Mouse (Mus musculus): ENCODE results near the gene Tubal3.
A peak's percentile ranks its signal among the peaks of the same experiment; 100 is the strongest.
"Not testable (repeated sequence)": the region's sequence is repeated elsewhere in the genome, so short reads cannot be mapped to it uniquely, and the experiment has no call there.

Tubal3 gene

GRCm38 (mm10) chr13:3917571-3918311 is at the start of gene Tubal3, which contains the start of gene Net1:
Gene Tubal3 (plus strand): TSS chr13:3918274.
Gene Net1 (minus strand): TSS chr13:3918220.
- peak; percentile 93 for DNase-seq

- no peak for DNase-seq
Measured at GRCm38 (mm10) chr13:3869901-3870300, 48.2 kb upstream of the Tubal3 start.

- no peak for DNase-seq
Measured at GRCm38 (mm10) chr13:3872832-3873231, 45.2 kb upstream of the Tubal3 start.

DNA sequence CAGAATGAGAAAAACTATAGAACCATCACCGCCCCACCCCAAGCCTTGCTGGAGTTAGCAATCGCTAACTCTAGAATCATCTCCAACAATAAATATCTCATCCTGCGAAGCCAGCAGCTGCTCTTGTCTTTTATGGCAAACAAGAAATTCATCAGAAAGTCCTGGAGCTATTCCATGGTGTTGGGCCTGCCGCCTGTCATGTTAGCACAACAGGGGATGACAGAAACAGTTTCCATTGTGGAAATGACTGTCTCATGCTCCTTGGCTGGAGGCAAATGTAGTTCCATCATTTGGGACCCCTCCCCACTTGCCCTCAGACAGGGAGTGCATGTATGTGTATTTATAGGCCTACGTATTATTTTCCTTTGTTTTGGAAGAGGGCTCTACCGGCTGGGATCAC is 41.6 kb upstream of the Tubal3 start:
- DNase-seq = no peak

DNA sequence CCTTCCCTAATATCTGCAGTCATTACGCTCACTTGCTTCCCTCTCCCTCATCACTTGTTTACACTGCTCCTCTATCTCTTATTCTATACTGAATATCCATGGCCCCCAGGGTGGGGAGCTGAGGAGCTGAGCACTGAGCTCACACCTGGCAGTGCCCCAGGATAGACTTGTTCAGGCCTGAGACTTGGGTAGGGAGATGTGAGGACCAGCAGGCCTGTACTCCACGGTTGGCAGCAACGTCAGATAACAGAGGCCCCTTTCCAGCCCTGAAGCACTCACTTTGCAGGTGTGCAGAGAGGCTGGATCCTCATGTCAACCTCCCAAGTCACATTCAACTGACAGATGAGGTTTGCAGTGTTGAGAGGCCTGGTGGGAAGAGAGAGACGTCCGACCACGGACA is 40.9 kb upstream of the Tubal3 start:
- DNase-seq = no peak

DNA sequence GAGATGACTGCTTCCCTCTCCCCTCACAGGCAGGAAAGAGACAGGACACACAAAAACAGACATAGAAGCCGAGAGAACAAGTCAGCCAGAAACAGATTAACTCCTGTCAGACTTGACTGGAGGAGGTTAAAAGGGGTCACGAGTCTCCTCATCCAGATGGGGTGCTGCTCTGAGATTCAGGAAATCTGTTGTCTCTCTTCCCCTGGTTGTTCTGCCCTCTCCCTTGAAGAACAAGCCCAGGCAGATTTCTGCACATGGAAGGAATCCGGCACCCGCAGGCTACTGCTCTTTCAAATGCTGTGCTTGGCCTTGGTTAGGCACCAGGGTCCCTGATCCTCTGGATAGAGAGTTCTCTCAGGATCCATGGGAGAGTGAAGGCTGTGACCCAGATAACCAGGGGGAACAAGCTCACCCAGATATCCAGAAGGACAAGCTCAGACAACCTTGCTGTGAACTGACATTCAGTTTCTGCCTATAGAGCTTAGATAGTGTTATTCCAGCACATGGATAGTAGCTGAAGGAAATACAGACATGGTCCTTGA is 40.3 kb upstream of the Tubal3 start:
- peak; percentile 43 for DNase-seq

GRCm38 (mm10) chr13:3886663-3887062 is 31.4 kb upstream of the Tubal3 start:
- DNase-seq = no peak

- DNase-seq = no peak
Measured at GRCm38 (mm10) chr13:3889111-3889510, 29.0 kb upstream of the Tubal3 start.

- peak; percentile 41 for DNase-seq
Measured at GRCm38 (mm10) chr13:3890061-3890460, 28.0 kb upstream of the Tubal3 start.

DNA sequence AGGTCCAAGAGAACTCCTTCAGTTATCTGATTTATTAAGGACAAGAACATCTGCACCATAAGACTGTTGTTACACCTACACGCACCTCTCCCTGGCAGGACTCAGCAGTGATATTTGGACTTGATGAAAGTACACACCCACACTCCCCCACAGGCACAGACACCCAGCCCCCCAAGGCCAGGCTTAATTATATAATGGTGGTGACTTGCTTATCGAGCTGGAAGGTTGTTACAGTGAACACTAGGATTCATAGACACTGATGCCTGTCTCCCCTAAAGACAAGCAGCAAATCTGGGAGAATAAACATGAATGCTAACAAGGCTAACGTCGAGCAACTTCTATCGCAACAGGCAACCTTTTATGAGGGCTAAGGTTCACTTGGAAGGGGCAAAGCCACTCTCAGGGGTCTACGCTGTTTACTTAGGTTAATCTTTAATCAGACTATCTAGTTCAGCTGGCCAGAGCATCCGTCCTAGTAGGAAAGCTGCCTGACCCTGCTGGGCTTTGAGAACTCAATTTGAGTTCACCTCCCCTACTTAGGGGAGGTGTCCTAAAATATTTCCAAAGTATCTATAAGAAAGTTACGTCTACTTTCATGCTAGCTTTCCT is 26.5 kb upstream of the Tubal3 start:
- peak; percentile 16 for DNase-seq

DNA sequence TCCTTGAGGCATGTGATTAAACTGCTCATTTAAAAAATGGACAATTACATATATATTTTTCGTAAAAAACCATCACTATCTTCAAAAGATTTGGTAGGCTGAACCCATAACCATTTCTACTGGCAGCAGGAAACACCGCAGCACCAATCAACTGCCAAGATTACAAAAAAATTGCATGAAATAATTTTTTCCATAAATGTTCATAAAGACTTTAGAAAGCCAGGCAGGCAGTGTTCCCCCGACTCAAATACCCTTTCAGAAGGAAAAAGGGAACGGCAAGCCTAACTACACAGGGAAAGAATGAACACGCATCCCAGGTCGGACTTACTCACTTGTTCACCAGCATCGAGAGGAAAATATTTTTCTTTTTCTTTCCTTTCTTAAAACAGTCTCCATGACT is 25.5 kb upstream of the Tubal3 start:
- DNase-seq = peak; percentile 14

- peak; percentile 96 for DNase-seq
Measured at GRCm38 (mm10) chr13:3893126-3893734, 24.8 kb upstream of the Tubal3 start.

DNA sequence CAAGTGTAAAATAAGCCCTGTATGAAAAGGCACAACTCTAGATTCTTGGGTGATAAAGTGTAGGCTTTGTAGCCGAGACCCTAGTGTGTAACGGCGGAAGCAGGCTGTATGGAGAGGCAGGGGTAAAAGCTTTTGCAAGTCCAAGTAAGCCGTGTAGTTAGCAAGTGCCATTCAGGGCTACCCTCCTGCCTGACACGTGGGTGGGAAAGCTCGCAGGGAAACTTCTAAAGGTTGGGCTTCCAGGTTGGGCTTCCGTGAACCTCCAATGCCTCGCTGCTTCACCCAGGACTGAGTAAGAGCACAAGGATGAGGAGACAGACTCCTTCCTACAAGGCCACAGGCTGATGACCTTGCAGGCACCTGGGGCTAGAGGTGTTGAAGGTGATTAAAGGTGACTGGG is 23.5 kb upstream of the Tubal3 start:
- no peak for DNase-seq

DNA sequence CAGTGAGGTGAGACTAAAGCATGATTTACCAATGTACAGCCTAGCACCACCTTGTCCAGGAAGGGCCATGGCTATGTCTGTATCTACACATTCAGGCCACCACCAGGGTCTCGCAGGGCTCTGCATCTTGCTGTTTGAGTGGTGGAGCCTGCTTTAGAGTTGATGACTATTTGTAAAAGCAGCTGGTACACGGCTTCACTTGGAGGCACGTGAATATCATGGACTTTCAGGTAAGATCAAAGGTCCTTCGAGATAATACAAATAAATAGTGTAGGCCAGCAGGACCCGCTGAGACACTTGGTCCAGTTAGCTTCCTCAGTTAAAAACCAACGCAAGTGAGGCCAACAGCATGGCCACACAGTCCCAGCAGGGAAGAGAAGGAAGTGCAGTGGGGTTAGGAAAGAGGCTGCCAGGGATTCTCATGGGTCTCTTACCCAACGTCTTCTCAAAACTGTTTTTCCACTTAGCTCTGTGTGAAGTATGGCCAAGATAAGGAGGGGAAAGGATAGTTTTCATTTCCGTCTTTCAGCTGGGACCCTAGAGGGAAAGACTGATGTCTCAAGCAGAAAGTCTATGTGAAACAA is 22.6 kb upstream of the Tubal3 start:
- no peak for DNase-seq

DNA sequence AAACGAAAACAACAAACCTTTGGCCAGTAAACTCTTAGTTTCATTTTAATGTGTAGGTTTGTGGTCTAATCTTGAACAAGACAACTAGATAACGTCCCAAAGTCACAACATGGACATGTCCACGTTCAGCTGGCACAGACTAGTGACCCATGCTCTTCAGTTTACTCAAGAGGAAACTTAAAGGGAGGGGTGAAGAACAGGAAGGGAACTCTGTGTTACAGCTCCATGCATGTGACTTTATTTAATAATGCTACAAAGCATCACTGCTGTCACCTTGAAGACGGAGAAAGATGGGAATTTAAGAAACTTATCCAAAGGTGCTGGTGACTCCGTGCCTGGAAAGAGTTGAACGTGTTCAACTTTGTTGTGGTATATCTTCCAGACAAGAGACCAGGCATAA is 22.0 kb upstream of the Tubal3 start:
- DNase-seq = no peak

- peak; percentile 80 for DNase-seq
Measured at GRCm38 (mm10) chr13:3896913-3897312, 21.2 kb upstream of the Tubal3 start.

- not testable (repeated sequence) for DNase-seq
Measured at GRCm38 (mm10) chr13:3898202-3898601, 19.9 kb upstream of the Tubal3 start.

GRCm38 (mm10) chr13:3899301-3899700 is 18.8 kb upstream of the Tubal3 start:
- DNase-seq = no peak

DNA sequence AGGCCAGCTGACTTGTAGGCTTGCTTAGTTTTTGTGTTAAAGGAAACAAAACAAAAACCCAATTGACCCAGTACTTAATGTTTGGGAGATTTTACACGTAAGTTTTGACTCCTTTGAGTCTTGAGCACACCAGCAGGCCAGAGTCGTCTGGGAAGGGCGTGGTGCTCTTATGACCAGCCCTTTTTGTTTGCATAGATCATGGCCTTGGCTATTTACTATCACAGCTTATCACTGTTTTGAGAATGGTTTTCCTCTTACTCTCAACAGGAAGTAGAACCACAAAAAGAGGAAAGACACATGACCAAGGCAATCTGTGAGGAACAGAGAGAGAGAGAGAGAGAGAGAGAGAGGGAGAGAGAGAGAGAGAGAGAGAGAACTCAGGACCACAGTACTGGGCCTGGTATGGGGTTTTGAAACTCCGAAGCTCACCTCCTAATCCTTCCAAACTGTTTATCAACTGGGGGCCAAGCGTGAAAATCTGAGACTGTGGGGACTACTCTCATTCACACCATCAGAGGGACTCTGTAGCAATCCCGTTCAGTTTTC is 10.8 kb upstream of the Tubal3 start:
- DNase-seq = no peak

DNA sequence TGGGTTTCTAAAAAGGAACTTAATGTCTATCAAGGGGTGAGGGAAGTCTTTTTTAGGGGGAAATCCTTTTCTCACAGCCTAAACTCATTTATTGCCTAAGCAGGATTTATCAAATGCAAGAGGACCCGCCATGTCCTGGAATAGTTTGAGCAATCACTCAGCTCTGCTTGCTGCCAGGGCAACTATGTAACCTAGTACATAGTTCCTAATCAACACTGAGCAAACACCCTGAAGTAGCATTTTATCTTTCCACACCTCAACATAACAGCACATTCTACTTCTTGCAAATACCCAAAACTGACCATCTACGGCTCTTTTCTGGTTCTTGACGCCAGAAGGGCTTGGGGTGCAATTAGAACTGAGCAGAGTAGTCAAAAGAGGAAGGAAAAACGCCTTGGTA is 9.8 kb upstream of the Tubal3 start:
- DNase-seq = no peak

DNA sequence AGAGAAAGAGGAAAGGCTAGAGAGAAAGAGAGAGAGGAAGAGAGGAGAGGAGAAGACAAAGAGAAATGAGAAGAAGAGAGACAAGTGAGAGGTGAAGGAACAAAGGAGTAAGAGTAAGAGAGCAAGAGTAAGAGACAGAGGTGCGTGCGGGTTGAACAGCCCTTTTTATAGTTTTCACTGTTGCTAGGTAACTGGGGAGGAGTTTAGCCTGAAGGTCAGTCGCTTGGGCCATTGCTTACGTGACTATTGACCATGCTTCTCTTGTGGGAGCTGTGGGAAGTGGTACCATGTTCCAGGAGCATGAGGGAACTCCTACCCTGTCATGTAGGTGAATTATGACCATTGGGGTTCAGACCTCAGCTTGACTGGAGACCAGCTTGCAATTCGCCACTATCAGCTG is 7.7 kb upstream of the Tubal3 start:
- no peak for DNase-seq

DNA sequence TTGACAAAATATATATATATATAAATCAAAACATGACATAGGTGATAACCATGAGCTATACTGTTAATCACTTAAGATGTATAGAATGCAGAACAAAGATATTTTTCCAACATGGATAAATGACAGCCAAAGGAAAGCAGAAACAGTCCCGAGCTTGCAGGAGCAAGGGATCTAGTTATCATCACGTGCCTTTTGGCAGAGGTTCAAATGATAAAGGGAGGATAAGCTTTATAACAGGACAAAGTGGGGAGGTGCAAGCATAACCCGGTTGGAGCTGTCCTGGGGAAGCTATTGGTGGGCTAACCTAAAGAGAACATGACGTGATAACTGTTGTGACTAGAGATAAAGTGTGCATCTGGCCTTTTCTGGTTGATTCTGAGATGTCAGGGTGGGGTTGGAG is 4.6 kb upstream of the Tubal3 start:
- no peak for DNase-seq

GRCm38 (mm10) chr13:3924483-3924882 is 6.4 kb downstream of the Tubal3 start:
- DNase-seq = no peak

All from embryo, embryonic 11 days (tissue).